Mouse (Mus musculus): ENCODE results near the gene Scmh1. TPM values are rescaled to one million over a fixed set of nuclear protein-coding genes. Genes with fewer than 3 reads are reported as not detected.

The Scmh1 gene
- total and polyA plus RNA-seq, 3 experiments = 6.0 to 66.8 TPM; not detected in 1

- no peak overlapping the region for H3K9ac ChIP-seq (ENCODE audit: control insufficient read depth, low read depth, low read length, poor library complexity, severe bottlenecking)
- no peak overlapping the region for H3K4me3 ChIP-seq (ENCODE audit: control insufficient read depth in 1 of 2, insufficient read depth in 1 of 2, low read depth in 2 of 2, low read length in 2 of 2)
- H3K36me3 ChIP-seq (ENCODE audit: control insufficient read depth in 1 of 2, insufficient read depth in 2 of 2, low read length in 2 of 2) = peaks cover 0 to 5% of the 10 kb centered on the region in 2 experiments
- no peaks in the 10 kb centered on the region for H3K9me3 ChIP-seq (replicated peaks; ENCODE audit: insufficient read depth, low read length)
- no peak for DNase-seq (ENCODE audit: low read depth, low spot score)
- no peaks in the 10 kb centered on the region for H3K27me3 ChIP-seq (ENCODE audit: control insufficient read depth in 1 of 2, insufficient read depth in 2 of 2, low read length in 2 of 2)
- TF ChIP-seq E2F4 (IDR thresholded peaks at IDR 0.05; ENCODE audit: borderline replicate concordance, low read depth, low read length) = no peak
- TF ChIP-seq UBTF (IDR thresholded peaks at IDR 0.05; ENCODE audit: borderline replicate concordance, insufficient read depth, low read depth, low read length) = no peak
- no peak for TF ChIP-seq JUND (IDR thresholded peaks at IDR 0.05; ENCODE audit: low read depth, low read length)
- TF ChIP-seq POLR2AphosphoS2 (IDR thresholded peaks at IDR 0.05; ENCODE audit: low read length) = no peak
- TF ChIP-seq TCF12 (IDR thresholded peaks at IDR 0.05; ENCODE audit: low read depth, low read length) = no peak
- TF ChIP-seq RCOR1 (IDR thresholded peaks at IDR 0.05; ENCODE audit: low read depth, low read length) = no peak
- H3K4me1 ChIP-seq (ENCODE audit: control insufficient read depth in 1 of 2, insufficient read depth in 2 of 2, low read length in 2 of 2) = no peaks in the 10 kb centered on the region; a peak in 1 of 4 replicates
- no peak overlapping the region for H3K27ac ChIP-seq (ENCODE audit: control insufficient read depth, low read depth, low read length)
- H3K79me2 ChIP-seq (ENCODE audit: control insufficient read depth, insufficient read depth, low read length, poor library complexity) = no peaks in the 10 kb centered on the region
Observed at GRCm38 (mm10) chr4:120522351-120522750, 117.3 kb downstream of the Scmh1 start.

- Histone ChIP-seq H3K9me3 (replicated peaks; ENCODE audit: insufficient read depth, low read length) (no peaks in the 10 kb centered on the region), H3K9ac (ENCODE audit: control insufficient read depth, low read depth, low read length, poor library complexity, severe bottlenecking) (no peak overlapping the region), H3K4me1 (ENCODE audit: control insufficient read depth in 1 of 2, insufficient read depth in 2 of 2, low read length in 2 of 2) (no peaks in the 10 kb centered on the region; a peak in 1 of 4 replicates), H3K4me3 (ENCODE audit: control insufficient read depth in 1 of 2, insufficient read depth in 1 of 2, low read depth in 2 of 2, low read length in 2 of 2) (no peak overlapping the region), H3K27me3 (ENCODE audit: control insufficient read depth in 1 of 2, insufficient read depth in 2 of 2, low read length in 2 of 2) (no peaks in the 10 kb centered on the region), H3K27ac (ENCODE audit: control insufficient read depth, low read depth, low read length) (no peak overlapping the region), H3K79me2 (ENCODE audit: control insufficient read depth, insufficient read depth, low read length, poor library complexity) (no peaks in the 10 kb centered on the region), H3K36me3 (ENCODE audit: control insufficient read depth in 1 of 2, insufficient read depth in 2 of 2, low read length in 2 of 2) (peaks cover 0 to 5% of the 10 kb centered on the region in 2 experiments)
- no peak for TF ChIP-seq BHLHE40 (IDR thresholded peaks at IDR 0.05; ENCODE audit: borderline replicate concordance, low read depth, low read length)
- no peak for TF ChIP-seq JUND (IDR thresholded peaks at IDR 0.05; ENCODE audit: low read depth, low read length)
- no peak for TF ChIP-seq ZKSCAN1 (IDR thresholded peaks at IDR 0.05; ENCODE audit: low read depth, low read length)
- no peak for TF ChIP-seq RCOR1 (IDR thresholded peaks at IDR 0.05; ENCODE audit: low read depth, low read length)
- TF ChIP-seq EP300 (IDR thresholded peaks at IDR 0.05; ENCODE audit: low read depth in 1 of 2, low read length in 2 of 2) = peak in 1 of 2 experiments; percentile 21; a peak in 1 of 4 replicates
- peak; percentile 71; the same call in 1 of the 2 replicates for TF ChIP-seq ELF1 (IDR thresholded peaks at IDR 0.05; ENCODE audit: low read depth, low read length)
- peak; percentile 66 for DNase-seq (ENCODE audit: low read depth, low spot score)
Observed at GRCm38 (mm10) chr4:120523092-120523491, 118.0 kb downstream of the Scmh1 start.

- H3K4me1 ChIP-seq (ENCODE audit: control insufficient read depth in 1 of 2, insufficient read depth in 2 of 2, low read length in 2 of 2) = no peaks in the 10 kb centered on the region
- no peak overlapping the region for H3K4me3 ChIP-seq (ENCODE audit: control insufficient read depth in 1 of 2, insufficient read depth in 1 of 2, low read depth in 2 of 2, low read length in 2 of 2)
- no peaks in the 10 kb centered on the region for H3K9me3 ChIP-seq (replicated peaks; ENCODE audit: insufficient read depth, low read length)
- no peak overlapping the region for H3K27ac ChIP-seq (ENCODE audit: control insufficient read depth, low read depth, low read length)
- H3K79me2 ChIP-seq (ENCODE audit: control insufficient read depth, insufficient read depth, low read length, poor library complexity) = no peaks in the 10 kb centered on the region
- H3K36me3 ChIP-seq (ENCODE audit: control insufficient read depth in 1 of 2, insufficient read depth in 2 of 2, low read length in 2 of 2) = peaks cover 0 to 2% of the 10 kb centered on the region in 2 experiments; a peak in 2 of 4 replicates
- DNase-seq (ENCODE audit: low read depth, low spot score) = no peak
- no peak overlapping the region for H3K9ac ChIP-seq (ENCODE audit: control insufficient read depth, low read depth, low read length, poor library complexity, severe bottlenecking)
- no peaks in the 10 kb centered on the region for H3K27me3 ChIP-seq (ENCODE audit: control insufficient read depth in 1 of 2, insufficient read depth in 2 of 2, low read length in 2 of 2)
- TF ChIP-seq POLR2AphosphoS2 (IDR thresholded peaks at IDR 0.05; ENCODE audit: low read length) = no peak
- no peak for TF ChIP-seq EP300 (IDR thresholded peaks at IDR 0.05; ENCODE audit: low read depth in 1 of 2, low read length in 2 of 2)
- no peak for TF ChIP-seq HCFC1 (IDR thresholded peaks at IDR 0.05; ENCODE audit: low read depth, low read length)
- no peak for TF ChIP-seq ELF1 (IDR thresholded peaks at IDR 0.05; ENCODE audit: low read depth, low read length)
- no peak for TF ChIP-seq BHLHE40 (IDR thresholded peaks at IDR 0.05; ENCODE audit: borderline replicate concordance, low read depth, low read length)
- TF ChIP-seq NRF1 (IDR thresholded peaks at IDR 0.05; ENCODE audit: insufficient read depth, low read depth, low read length, poor library complexity, severe bottlenecking) = no peak
- no peak for TF ChIP-seq TAL1 (IDR thresholded peaks at IDR 0.05; ENCODE audit: low read length)
- TF ChIP-seq MYC (IDR thresholded peaks at IDR 0.05; ENCODE audit: low read depth, low read length) = no peak
- no peak for TF ChIP-seq POLR2AphosphoS5 (IDR thresholded peaks at IDR 0.05; ENCODE audit: borderline replicate concordance, low read depth, low read length)
- no peak for TF ChIP-seq USF2 (IDR thresholded peaks at IDR 0.05; ENCODE audit: borderline replicate concordance in 1 of 2, insufficient read depth in 1 of 2, low read depth in 1 of 2, low read length in 2 of 2)
- no peak for TF ChIP-seq ZC3H11A (IDR thresholded peaks at IDR 0.05; ENCODE audit: low read depth, low read length)
- TF ChIP-seq ZMIZ1 (IDR thresholded peaks at IDR 0.05; ENCODE audit: low read depth, low read length) = no peak
- no peak for TF ChIP-seq ZKSCAN1 (IDR thresholded peaks at IDR 0.05; ENCODE audit: low read depth, low read length)
- no peak for TF ChIP-seq MEF2A (IDR thresholded peaks at IDR 0.05; ENCODE audit: extremely low read depth, insufficient replicate concordance, low read depth, low read length, poor library complexity, severe bottlenecking)
- no peak for TF ChIP-seq GATA1 (IDR thresholded peaks at IDR 0.05; ENCODE audit: low read depth, low read length)
- TF ChIP-seq JUND (IDR thresholded peaks at IDR 0.05; ENCODE audit: low read depth, low read length) = no peak
Observed at GRCm38 (mm10) chr4:120528171-120528570, 123.1 kb downstream of the Scmh1 start.

Data from MEL (cell line).